Mouse (Mus musculus) spleen, adult 18-20 months (tissue): ENCODE results near the gene Sfrp5.

ENCODE experiments used
- DNase-seq, 2 experiments: peaks; one replicate each; pipeline ENCODE4 v3.0.0; 2022; ENCODE audit warnings: mixed read lengths in 2 of 2

Gene Sfrp5

DNA sequence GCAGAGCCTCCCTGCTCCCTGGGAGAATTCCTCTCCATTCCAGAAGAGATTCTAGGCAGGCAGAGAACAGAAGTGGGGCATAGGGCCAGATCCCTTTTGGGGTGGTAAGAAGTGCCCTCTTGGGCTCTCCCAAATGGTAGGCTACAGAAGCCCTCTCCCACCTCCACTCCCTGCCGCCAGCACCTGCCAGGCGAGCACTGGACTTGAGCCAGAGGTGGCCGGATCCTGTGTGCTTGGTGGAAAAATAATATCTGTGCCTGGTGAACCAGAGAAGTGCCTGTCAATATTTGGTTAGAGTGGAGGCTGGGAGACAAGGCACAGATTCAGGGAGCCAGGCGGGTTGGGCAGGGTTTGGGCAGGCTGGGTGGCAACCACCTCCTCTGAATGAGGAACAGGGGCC is 5.7 kb downstream of the Sfrp5 start:
- DNase-seq, result no peak

DNA sequence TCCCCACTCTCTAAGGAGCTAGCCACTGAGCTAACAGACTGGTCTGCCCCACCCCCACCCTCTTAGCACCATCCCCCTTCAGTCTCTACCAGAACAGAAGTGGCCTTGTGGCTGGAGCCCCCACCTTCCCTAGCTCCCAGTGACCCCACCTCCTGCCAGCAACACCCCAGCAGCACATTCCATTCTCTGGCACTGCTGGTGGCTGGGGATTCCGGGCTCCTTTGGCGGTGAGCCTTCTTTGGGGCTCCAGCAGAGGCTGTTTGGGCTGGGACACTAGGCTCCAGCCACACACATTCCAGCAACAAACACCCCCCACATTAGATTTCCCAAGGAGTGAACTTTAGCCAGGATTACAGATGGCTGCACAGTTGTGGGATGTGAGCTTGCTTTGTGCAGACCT is 8.7 kb downstream of the Sfrp5 start:
- no peak for DNase-seq

DNA sequence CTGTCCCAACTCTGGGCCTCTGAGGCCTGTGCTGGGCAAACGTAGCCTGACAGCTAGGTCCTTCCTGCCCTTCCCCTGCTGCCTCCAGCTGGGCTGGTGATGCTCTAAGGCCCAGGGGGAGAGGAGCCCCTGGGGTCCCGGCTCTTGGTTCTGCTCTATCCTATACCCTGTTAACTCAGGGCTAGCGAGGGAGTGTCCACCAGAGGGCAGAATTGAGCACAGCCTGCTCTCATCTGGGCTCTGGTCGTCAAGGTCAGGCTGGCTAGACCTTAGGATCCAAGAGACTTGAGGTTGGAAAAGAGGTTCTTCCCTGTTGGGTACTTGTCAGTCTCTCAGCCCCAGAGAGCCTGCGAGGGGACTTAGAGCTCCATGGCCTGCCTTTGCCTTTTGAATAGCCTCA is 11.6 kb downstream of the Sfrp5 start:
- DNase-seq, result peak in 1 of 2 experiments; percentile 53

DNA sequence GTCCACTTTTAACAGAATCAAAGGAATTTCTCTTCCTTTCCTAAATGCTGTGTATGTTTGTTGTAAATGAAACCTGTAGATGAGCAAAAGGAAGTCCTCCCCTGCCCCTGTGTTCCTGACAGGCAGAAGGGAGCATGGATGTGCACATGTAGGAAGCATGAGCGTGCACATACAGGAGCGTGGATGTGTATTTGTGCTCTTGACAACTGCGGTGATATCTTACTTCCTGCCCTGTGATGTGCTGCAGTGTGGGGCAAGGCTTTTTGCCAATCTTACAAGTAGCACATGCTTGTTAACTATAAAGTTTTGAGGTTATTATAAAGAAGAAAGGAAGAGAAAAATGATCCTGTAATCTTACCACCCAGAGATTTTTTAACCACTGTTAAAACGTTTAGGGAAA is 12.3 kb downstream of the Sfrp5 start:
- DNase-seq, result no peak

DNA sequence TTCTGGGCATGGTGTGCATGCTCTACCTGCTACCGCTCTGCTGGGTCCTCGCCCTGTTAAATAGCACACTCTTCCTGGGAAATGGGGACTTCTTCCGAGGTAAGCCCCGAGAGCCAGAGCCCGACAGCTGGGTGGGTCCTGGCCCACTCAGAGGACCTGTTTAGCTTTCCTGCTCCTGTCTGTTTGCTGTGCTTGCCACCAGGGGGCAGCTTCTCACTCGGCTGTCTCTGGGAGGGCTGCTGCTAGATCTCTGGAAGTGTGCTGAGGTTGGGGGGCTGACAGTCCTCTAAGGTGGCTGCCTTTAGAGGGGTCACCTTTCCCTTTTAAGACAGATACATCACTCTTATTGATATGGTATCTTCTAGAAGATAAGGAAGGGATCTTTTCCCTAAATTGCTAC is 19.4 kb downstream of the Sfrp5 start:
- no peak for DNase-seq

DNA sequence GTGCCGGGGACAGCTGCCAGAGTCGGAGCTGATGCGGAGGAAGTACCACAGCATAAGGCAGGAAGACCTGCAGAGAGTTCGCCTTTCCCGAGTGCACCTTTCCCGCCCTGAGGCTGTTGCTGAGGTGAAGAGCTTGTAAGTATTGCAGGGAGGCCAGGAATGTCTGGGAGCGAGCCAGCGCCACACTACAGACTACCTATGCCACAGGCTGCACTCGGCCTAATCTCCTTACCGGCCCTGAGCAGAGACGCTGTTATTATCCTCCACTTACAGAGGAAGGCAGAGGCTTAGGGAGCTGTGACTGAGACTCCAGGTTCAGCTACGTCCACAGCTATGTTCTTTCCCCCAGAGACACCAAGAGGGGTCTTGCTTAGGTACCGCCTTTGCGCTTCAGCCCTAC is 22.7 kb downstream of the Sfrp5 start:
- DNase-seq, result no peak

DNA sequence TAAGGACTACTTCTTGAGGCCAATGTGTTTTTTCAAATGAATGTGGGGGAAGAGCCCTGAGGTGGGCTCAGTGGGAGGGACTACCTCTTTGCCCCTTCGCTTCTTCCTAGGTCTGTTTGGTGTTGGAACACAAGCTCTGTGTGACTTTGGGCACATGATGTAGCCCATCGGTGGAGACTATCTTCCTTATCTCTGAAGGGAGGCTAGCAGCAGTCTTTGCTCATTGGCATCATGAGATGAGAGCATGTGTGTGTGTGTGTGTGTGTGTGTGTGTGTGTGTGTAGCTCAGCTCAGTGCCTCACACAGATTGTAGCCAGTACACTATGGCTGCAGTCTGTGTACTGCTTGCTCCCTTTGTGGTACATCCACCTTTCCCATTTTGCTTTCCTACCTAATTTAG is 24.6 kb downstream of the Sfrp5 start:
- DNase-seq, result no peak

DNA sequence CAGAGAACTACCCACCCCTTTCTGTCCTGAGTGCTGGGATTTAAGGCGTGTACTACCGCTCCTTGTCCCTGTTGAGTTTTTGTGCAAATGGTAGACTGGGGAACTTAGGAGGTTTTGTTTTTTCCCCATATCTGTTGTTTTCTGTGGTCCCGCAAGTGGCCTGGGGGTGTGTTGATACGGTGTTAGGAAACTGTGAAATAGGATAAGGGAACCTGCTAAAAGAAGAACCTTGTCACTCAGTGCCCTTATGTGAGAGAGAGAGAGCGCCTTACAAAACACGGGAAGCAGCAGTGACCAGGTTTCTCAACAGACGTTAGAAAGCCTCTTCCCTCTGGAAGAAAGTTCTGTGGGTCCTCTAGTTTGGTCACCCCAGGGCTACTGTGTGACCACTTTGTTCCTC is 25.2 kb downstream of the Sfrp5 start:
- no peak for DNase-seq

DNA sequence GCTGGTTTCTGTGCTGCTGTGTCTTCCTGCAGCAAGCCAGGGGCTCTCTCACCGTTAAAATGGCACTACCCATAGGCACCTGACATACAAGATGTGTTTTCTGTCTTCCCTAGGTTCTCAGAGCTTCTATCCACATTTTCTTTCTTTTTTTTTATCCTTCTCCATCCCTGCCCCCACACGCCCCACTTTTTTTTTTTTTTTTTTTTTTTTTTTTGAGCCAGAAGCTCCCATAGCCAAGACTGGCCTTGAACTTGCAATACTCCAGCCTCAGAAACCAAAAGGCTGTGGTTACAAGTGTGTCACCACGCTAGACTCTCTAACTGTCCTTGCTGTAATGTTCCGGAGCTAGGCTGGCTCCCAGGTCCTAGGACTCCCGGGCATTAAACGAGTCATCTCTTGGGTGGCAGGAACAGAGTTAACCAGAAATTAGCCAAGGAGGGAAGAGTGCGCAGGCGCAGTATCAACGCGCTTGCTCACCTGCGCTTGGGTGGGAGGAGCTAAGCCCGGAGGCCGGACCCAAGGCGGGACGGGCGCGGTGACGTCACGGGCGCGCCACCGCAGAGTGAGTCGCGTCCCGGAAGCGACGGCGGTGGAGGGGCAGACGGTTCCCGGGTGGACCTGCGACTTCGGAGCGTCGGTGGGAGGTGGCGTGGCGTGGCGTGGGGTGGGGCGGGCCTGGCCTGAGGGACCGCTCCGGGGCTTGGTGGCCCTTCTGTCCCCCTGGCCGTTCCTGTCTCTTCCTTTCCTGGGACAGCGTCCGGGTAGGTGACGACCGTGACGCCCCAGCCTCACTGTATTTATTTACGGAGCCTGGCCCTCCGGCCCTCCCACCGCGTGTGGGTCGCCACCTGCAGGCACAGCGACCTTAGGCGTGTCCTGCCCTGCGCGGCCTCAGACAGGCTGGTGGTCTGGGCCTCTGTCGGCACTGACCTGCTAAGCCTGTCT is 31.8 kb downstream of the Sfrp5 start:
- DNase-seq, result peak; percentile 92 to 93

DNA sequence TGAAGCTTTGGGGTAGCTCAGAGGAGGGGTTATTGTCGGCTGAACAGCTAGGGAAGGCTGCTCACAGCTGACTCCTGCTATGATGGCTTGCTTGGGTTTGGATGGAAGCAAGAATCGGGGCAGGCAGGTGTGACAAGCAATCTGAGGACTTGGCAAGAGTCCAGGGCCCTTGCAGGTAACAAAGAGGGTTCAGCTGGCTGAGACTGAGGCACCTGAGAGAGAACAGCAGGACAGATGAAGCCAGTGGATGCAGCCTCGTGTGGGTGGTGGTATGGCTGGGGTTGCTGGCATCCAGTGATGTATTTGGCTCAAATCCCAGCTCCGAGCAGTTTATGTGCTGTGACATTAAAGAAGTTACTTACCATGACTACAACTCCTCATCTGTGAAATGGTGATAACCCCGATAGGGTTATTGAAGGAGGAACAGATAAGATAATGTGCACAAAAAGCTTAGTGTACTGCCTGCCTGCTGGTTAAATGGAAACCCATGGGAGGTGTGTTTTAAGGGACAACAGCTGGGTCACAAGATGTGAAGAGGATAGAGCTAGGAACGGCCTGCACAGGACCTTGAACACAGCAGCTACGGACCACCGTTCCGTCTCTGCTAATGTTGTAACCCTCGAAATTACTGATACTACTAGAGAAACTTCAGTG is 32.6 kb downstream of the Sfrp5 start:
- DNase-seq, result no peak

DNA sequence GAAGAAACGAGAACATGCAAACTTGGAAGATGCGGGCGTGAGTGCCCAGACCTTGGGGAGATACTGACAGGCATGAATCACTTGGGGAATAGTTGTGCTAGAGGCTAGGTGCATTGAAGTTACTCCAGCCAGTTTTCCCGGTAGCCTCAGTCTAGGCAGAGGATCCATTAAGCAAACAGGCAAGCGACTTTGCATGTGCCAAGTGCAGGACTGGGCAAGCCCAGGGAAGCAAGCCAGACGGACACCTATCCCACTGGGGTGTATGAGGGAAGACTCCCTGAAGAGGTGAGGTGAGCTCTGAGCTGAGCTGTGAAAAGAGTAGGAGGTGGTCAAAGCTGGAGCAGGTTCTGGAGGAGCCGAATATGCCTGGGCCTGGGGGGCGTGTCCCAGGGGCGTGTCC is 34.6 kb downstream of the Sfrp5 start:
- DNase-seq, result no peak

DNA sequence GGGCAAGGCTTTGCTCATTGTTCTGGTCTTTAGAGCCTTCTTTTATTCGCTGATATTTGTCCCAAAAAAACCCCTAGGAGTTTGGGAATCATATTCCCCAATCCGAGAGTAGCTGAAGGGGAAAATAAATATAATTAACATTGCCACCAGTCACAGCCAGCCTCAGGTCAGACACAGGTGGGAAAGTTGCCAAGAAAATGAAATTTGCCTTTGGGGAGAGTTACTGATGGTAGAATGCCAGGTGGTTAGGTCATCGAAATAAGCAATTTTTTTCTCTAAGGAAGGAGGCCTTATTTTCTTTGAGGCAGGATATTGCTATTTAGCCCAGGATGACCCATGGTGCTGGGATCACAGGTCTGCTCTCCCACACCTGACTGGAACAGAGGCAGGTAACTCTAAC is 35.3 kb downstream of the Sfrp5 start:
- no peak for DNase-seq

DNA sequence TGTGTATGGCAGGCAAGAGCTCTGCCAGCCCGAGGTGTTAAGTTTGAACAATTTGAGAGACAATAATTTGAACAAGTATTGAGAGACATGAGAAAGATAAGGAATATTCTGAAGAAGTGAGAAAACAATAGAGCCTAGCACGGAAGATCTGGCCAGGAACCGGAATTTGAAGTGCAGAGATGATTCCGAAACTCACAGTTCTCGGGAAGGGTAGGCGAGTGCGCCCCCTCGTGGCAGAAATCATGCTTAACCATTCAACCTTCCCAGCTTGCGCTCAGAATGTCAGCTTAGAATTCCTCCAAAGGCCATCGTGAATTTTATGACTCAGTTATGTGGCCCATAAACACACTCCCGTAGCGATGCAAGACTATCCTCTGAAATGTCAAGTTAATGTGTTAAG is 35.9 kb downstream of the Sfrp5 start:
- DNase-seq, result peak; percentile 63 to 90

DNA sequence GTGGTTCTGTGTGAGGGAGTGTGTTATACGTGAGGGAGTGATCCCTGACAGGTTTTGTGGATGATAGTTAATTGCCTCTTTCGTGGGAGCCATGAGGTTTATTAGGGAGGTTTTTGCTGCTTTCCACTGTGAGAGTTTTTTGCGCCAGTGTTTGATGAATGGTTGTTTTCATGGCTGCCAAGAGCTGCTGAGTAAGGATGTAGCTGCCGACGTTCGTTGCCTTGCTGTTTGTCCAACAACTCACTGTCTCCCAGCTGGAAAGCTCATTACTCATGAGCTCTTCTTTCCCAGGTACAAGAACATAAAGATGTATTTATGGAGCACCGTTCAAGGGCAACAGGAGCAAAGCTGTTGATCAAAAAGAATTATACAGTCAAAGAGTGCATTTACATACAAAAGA is 37.9 kb downstream of the Sfrp5 start:
- no peak for DNase-seq

DNA sequence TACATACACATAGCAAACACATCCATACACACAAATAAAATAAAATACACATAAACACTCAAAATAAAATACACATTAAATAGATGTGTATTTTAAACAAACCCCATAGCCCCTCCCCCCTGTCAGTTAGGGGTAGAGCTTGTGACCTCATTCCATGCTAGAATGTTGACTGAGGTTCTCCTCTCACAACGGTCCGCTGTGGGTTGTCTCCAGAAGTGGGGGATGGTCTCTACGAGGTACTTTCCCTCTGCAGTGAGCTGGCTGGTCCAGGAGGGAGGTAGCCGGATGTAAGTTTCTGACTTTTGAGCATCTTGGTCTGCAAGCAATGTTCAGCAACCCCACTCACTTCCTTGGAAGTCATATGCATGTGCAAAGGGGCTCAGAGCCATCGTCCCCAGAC is 38.3 kb downstream of the Sfrp5 start, which contains the start of gene Zfyve27:
Gene Zfyve27 (plus strand): TSS at position 188 of the 400 bp plus-strand sequence.
- no peak for DNase-seq

DNA sequence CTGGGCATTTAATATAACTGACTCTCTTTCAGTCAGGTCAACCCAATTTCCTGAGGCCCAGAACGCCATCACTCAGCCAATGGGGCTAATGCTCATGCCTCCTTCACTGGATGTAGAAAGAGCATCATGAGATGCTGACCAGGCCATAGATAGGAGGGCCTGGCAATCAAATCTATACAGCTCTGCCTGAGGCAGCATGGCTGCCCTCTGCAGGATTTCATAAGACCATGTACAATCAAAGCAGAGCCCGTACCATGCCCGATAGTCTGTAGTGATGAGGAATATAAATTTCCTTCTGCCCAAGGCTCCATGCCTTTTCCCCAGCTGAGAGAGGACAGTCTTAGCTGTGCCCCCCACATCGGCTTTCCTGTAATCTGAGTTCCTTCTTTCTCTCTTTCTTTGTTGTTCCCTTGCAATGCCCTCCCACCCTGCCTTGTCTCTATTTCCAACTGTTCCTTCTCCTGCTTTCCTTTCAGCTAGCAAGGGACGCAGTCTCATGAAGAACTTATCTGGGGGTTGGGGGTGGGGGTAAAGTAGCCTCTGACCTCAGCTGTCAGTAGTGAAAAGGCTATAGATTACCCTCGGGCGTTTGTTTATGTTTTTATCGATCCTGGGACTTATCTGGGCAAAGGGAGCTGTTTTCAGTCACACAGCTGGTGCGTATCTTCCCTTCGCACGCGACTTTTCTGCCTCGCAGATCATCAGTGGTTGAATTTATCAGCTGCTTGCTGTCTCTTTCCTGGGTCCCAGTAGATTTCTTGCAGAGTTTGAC is 43.6 kb downstream of the Sfrp5 start:
- no peak for DNase-seq

DNA sequence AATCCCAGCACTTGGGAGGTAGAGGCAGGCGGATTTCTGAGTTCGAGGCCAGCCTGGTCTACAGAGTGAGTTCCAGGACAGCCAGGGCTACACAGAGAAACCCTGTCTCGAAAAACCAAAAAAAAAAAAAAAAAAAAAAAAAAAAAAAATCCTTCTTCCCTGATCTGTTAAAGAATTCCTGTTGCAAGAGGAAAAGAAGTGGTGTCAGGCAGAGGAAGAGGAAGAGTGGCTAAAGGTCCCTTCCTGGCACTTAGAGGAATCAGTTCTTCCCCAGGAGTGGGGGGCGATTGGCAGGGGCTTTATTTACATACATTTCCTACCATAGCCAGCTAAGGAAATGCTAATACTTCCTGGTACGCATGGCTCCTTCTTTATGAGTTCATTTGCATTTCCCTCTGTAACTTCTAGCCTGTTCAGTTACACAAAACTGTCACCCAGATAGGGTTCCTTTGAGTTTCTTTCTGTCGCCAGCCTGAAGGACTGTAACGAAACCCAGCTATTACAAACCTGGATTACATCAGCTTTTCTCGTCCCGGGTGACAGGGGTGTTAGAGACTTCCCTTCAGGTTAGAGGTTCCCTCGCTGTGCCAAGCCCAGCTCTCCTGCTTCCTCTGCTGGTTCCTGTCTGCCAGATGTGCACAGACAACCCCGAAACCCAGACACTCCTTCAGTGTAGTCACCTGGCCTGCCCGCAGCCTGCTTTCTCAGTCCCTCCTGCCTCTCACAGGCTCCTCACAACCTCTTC is 44.4 kb downstream of the Sfrp5 start:
- DNase-seq, result no peak

DNA sequence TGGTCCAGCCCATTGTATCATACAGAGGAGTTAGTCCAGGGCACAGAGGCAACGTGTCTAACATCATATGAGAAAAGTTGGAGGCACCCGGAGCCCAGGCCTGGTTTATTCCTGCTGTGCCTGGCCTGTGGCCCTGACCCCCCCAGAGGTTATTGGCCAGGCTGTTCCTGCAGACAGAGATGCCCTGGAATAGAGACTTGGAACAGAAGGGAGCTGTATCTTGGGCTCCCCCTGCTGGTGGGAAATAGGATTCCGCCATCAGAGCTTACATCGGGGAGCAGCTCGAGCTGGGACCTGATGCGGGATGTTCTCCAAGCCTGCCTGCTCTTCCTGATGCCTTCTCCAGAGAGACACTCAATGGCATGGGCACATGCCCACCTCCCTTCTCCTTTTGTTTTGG is 50.1 kb downstream of the Sfrp5 start:
- DNase-seq, result peak; percentile 49 to 81

DNA sequence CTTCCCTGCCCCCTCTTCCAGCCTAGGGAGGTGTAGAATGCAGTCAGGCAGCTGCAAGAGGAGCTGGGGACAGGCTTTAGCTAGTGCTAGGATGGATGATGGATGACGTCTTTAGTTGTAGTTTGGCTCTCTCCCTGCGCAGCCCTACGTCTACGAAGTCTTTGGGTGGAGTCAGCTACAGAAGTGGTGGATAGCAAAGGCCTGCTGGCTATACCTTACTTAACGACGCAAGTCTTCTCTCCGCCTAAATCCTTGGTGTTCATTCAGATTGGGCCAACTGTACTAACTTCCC is 53.5 kb downstream of the Sfrp5 start:
- no peak for DNase-seq
